Mouse (Mus musculus) hindbrain, embryonic 14.5 days (tissue): ENCODE data around the gene Lpcat2. TPM values are rescaled to one million over a fixed set of nuclear protein-coding genes. Genes with fewer than 3 reads are reported as not detected.
"Not testable (repeated sequence)": the region's sequence is repeated elsewhere in the genome, so short reads cannot be mapped to it uniquely, and the experiment has no call there.

Experiments used
- ATAC-seq: fragments of 200-750 bp; cut with Nextera tagmentation; 2 replicates; pipeline ENCODE4 v1.8.0; 2017; ENCODE audit warnings: moderate number of reproducible peaks, mild to moderate bottlenecking, moderate TSS enrichment, moderate library complexity; ENCODE audit not compliant: low FRiP score
- DNase-seq: peaks from one replicate; pipeline ENCODE4 v3.0.0-alpha.2; 2015; ENCODE audit warnings: low spot score
- H3K27ac ChIP-seq: fragments of 300-500 bp; sonication (generic); 2 replicates; pipeline ENCODE4 v1.5.1; 2014; ENCODE audit warnings: mild to moderate bottlenecking, moderate library complexity
- H3K27me3 ChIP-seq: fragments of 300-500 bp; sonication (generic); 2 replicates; pipeline ENCODE4 v1.6.1; 2014; ENCODE audit warnings: mild to moderate bottlenecking, low read length, mixed read lengths; ENCODE audit not compliant: control insufficient read depth, insufficient read depth
- H3K36me3 ChIP-seq: fragments of 300-500 bp; sonication (generic); replicated peaks from 2 replicates; pipeline ENCODE4 v1.6.1; 2014; ENCODE audit not compliant: control insufficient read depth, insufficient read depth
- H3K4me1 ChIP-seq: fragments of 300-500 bp; sonication (generic); replicated peaks from 2 replicates; pipeline ENCODE4 v1.6.1; 2014; ENCODE audit warnings: antibody characterized with exemption, low read length, mixed read lengths; ENCODE audit not compliant: control insufficient read depth, insufficient read depth
- H3K4me2 ChIP-seq: fragments of 300-500 bp; sonication (generic); replicated peaks from 2 replicates; pipeline ENCODE4 v1.6.1; 2014; ENCODE audit warnings: mild to moderate bottlenecking, moderate library complexity
- H3K4me3 ChIP-seq: fragments of 300-500 bp; sonication (generic); replicated peaks from 2 replicates; pipeline ENCODE4 v1.5.1; 2014; ENCODE audit warnings: mild to moderate bottlenecking, low read length
- H3K9ac ChIP-seq: fragments of 300-500 bp; sonication (generic); 2 replicates; pipeline ENCODE4 v1.6.1; 2014
- H3K9me3 ChIP-seq: fragments of 300-500 bp; sonication (generic); 2 replicates; pipeline ENCODE4 v1.6.1; 2016; ENCODE audit warnings: low read length; ENCODE audit not compliant: control insufficient read depth
- WGBS: fragments of 180-500 bp; shearing (Covaris S2); extraction: QIAGEN DNeasy Blood & Tissue Kit; methylation state at CpG from one replicate; pipeline ENCODE4 v1.1.7; 2014; 5-methylcytosine and 5-hydroxymethylcytosine counted together
- polyA plus RNA-seq: library from polyadenylated mRNA; unstranded; fragments of >200 nt; fragmentation: Nextera tagmentation; extraction: Ambion mirVana; gene quantifications from 2 replicates; pipeline ENCODE4 v1.2.1, GENCODE M21; 2014

The Lpcat2 gene
- polyA plus RNA-seq, 1 experiment from 2014 or later: 11.8 TPM

- Histone ChIP-seq H3K27ac (peak overlapping the region; percentile 38; the same call in 1 of the 2 replicates), H3K4me3 (no peak overlapping the region), H3K36me3 (no peaks in the 10 kb centered on the region), H3K27me3 (no peaks in the 10 kb centered on the region), H3K9me3 (no peaks in the 10 kb centered on the region), H3K9ac (no peak overlapping the region), H3K4me2 (no peak overlapping the region), H3K4me1 (peaks cover 24% of the 10 kb centered on the region)
- ATAC-seq (no peak), DNase-seq (no peak)
- WGBS: 58% methylated on average over 10 of the region's 10 CpGs
These were observed 17.1 kb downstream of the Lpcat2 start for GRCm38 (mm10) chr8:92872063-92872759.

- H3K9ac ChIP-seq: no peak overlapping the region
- no peak overlapping the region for H3K27ac ChIP-seq
- H3K36me3 ChIP-seq: no peaks in the 10 kb centered on the region
- no peak overlapping the region for H3K4me3 ChIP-seq
- no peak for ATAC-seq
- peaks cover 11% of the 10 kb centered on the region; the same call in 1 of the 2 replicates for H3K4me1 ChIP-seq
- WGBS: 60% methylated on average over 10 of the region's 10 CpGs
- H3K9me3 ChIP-seq: no peaks in the 10 kb centered on the region; the same call in 1 of the 2 replicates
- DNase-seq: no peak
- no peaks in the 10 kb centered on the region for H3K27me3 ChIP-seq
- H3K4me2 ChIP-seq: no peak overlapping the region
These were observed 20.7 kb downstream of the Lpcat2 start for GRCm38 (mm10) chr8:92875795-92876194.

- no peak overlapping the region for H3K9ac ChIP-seq
- DNase-seq: no peak
- ATAC-seq: no peak
- no peaks in the 10 kb centered on the region; the same call in 1 of the 2 replicates for H3K9me3 ChIP-seq
- 81% methylated on average over 4 of the region's 4 CpGs for WGBS
- H3K4me2 ChIP-seq: no peak overlapping the region
- H3K4me1 ChIP-seq: no peaks in the 10 kb centered on the region
- no peak overlapping the region for H3K4me3 ChIP-seq
- no peaks in the 10 kb centered on the region for H3K27me3 ChIP-seq
- H3K36me3 ChIP-seq: no peaks in the 10 kb centered on the region
- H3K27ac ChIP-seq: no peak overlapping the region
These were observed 26.1 kb downstream of the Lpcat2 start for GRCm38 (mm10) chr8:92881247-92881646.

- no peak overlapping the region for H3K9ac ChIP-seq
- ATAC-seq (no peak), DNase-seq (no peak)
- H3K36me3 ChIP-seq: no peaks in the 10 kb centered on the region
- no peak overlapping the region for H3K4me3 ChIP-seq
- H3K9me3 ChIP-seq: no peaks in the 10 kb centered on the region; the same call in 1 of the 2 replicates
- H3K27me3 ChIP-seq: no peaks in the 10 kb centered on the region
- no peak overlapping the region for H3K4me2 ChIP-seq
- WGBS: 81% methylated on average over 2 of the region's 2 CpGs
- H3K4me1 ChIP-seq: no peaks in the 10 kb centered on the region
- no peak overlapping the region for H3K27ac ChIP-seq
These were observed 28.6 kb downstream of the Lpcat2 start for GRCm38 (mm10) chr8:92883771-92884170.

GRCm38 (mm10) chr8:92892216-92892615 lies 37.1 kb downstream of the Lpcat2 start:
- ATAC-seq, H3K9ac ChIP-seq, H3K27ac ChIP-seq, H3K4me3 ChIP-seq, H3K27me3 ChIP-seq, H3K4me1 ChIP-seq, H3K4me2 ChIP-seq, H3K36me3 ChIP-seq, H3K9me3 ChIP-seq, DNase-seq: not testable (repeated sequence)
- 89% methylated on average over 3 of the region's 3 CpGs for WGBS

- 81% methylated on average over 2 of the region's 2 CpGs for WGBS
- DNase-seq: no peak
- Histone ChIP-seq H3K36me3 (no peaks in the 10 kb centered on the region; the same call in none of the 2 replicates), H3K27me3 (no peaks in the 10 kb centered on the region), H3K4me1 (no peaks in the 10 kb centered on the region), H3K9me3 (no peaks in the 10 kb centered on the region), H3K4me3 (no peak overlapping the region), H3K4me2 (no peak overlapping the region), H3K27ac (no peak overlapping the region), H3K9ac (no peak overlapping the region)
- no peak for ATAC-seq
These were observed 38.7 kb downstream of the Lpcat2 start for GRCm38 (mm10) chr8:92893870-92894269.

GRCm38 (mm10) chr8:92895053-92895452 lies 39.9 kb downstream of the Lpcat2 start:
- ATAC-seq: no peak
- DNase-seq: no peak
- Histone ChIP-seq H3K4me1 (no peaks in the 10 kb centered on the region), H3K4me2 (no peak overlapping the region), H3K27me3 (no peaks in the 10 kb centered on the region), H3K4me3 (no peak overlapping the region), H3K9me3 (no peaks in the 10 kb centered on the region), H3K36me3 (no peaks in the 10 kb centered on the region; the same call in 1 of the 2 replicates), H3K27ac (no peak overlapping the region), H3K9ac (no peak overlapping the region)
- 80% methylated on average over 7 of the region's 7 CpGs for WGBS

- DNase-seq (no peak), ATAC-seq (no peak)
- Histone ChIP-seq H3K9ac (no peak overlapping the region), H3K27me3 (no peaks in the 10 kb centered on the region), H3K27ac (no peak overlapping the region), H3K36me3 (no peaks in the 10 kb centered on the region; the same call in 1 of the 2 replicates), H3K4me3 (no peak overlapping the region), H3K4me2 (no peak overlapping the region), H3K4me1 (no peaks in the 10 kb centered on the region), H3K9me3 (no peaks in the 10 kb centered on the region)
- 82% methylated on average over 1 of the region's 1 CpGs for WGBS
These were observed 40.9 kb downstream of the Lpcat2 start for GRCm38 (mm10) chr8:92896056-92896455.

- Histone ChIP-seq H3K9me3 (no peaks in the 10 kb centered on the region), H3K4me2 (no peak overlapping the region), H3K27ac (no peak overlapping the region), H3K27me3 (no peaks in the 10 kb centered on the region), H3K4me3 (no peak overlapping the region), H3K4me1 (no peaks in the 10 kb centered on the region), H3K9ac (no peak overlapping the region), H3K36me3 (no peaks in the 10 kb centered on the region)
- ATAC-seq (no peak), DNase-seq (no peak)
- 84% methylated on average over 5 of the region's 5 CpGs for WGBS
These were observed 41.5 kb downstream of the Lpcat2 start for GRCm38 (mm10) chr8:92896611-92897010.
